Mouse (Mus musculus): ENCODE measurements at regions not wholly inside any gene's neighbourhood (a gene's known extent, or its start where the extent isn't known, plus 50 kb on each side); places are given as distances from the start of the nearest gene placed in this dataset.

GRCm38 (mm10) chr4:142772751-142773455, 439.9 kb downstream of the Prdm2 start:
- ATAC-seq (ENCODE audit: low FRiP score, low read depth) (no peak), DNase-seq (ENCODE audit: low spot score) (no peak)
- Histone ChIP-seq H3K4me3 (replicated peaks; ENCODE audit: low read length) (no peak overlapping the region), H3K9ac (ENCODE audit: low read depth, low read length, severe bottlenecking) (peak overlapping the region; percentile 13; the same call in 1 of the 2 replicates), H3K27me3 (ENCODE audit: control insufficient read depth, insufficient read depth, low read length) (no peaks in the 10 kb centered on the region), H3K4me2 (replicated peaks; ENCODE audit: low read depth, low read length, severe bottlenecking) (no peak overlapping the region), H3K36me3 (ENCODE audit: control insufficient read depth, insufficient read depth, low read length) (no peaks in the 10 kb centered on the region), H3K4me1 (ENCODE audit: control insufficient read depth, insufficient read depth, low read length) (peaks cover 18% of the 10 kb centered on the region), H3K9me3 (ENCODE audit: control insufficient read depth, low read length) (no peaks in the 10 kb centered on the region), H3K27ac (replicated peaks; ENCODE audit: low read depth, low read length) (no peak overlapping the region)
- WGBS, result 15% methylated on average over 16 of the region's 16 CpGs
- no peak for TF ChIP-seq POLR2A (IDR thresholded peaks at IDR 0.05; ENCODE audit: borderline replicate concordance, extremely low read depth, insufficient read depth, insufficient read length)

DNA sequence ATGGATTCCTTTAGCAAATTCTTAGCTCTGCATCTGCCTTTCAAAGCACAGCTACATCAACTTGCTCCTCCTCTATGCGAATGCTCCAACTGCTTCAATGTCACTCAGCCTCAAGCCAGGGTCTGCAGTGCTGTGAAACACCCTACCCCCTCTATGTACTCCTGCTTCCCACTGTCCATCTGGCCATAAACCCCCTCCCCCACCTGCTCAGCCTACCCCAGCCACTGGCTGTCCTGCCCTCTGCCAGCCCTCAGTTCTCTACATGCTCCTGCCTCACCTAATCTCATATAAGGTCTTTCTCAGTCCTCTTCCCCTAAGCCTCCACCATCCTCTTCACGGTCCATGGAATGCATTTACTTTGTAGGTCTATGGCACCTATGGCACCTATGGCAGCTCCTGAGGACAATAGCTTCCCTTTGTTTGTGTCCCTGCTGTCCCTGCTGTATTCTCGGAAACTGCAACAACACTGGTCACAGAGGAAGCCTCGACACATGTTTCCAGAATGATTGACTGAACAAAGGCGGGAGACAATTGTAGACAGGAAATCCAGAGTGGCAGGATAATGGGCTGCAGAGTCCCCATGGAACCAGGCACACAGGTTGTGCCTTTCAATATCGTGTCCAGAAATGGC, 441.2 kb downstream of the Prdm2 start:
- Histone ChIP-seq H3K9me3 (ENCODE audit: control insufficient read depth, low read length) (no peaks in the 10 kb centered on the region), H3K27me3 (ENCODE audit: control insufficient read depth, insufficient read depth, low read length) (no peaks in the 10 kb centered on the region), H3K4me3 (replicated peaks; ENCODE audit: low read length) (no peak overlapping the region), H3K9ac (ENCODE audit: low read depth, low read length, severe bottlenecking) (no peak overlapping the region), H3K4me2 (replicated peaks; ENCODE audit: low read depth, low read length, severe bottlenecking) (no peak overlapping the region), H3K36me3 (ENCODE audit: control insufficient read depth, insufficient read depth, low read length) (no peaks in the 10 kb centered on the region), H3K27ac (replicated peaks; ENCODE audit: low read depth, low read length) (no peak overlapping the region), H3K4me1 (ENCODE audit: control insufficient read depth, insufficient read depth, low read length) (peaks cover 22% of the 10 kb centered on the region)
- no peak for ATAC-seq (ENCODE audit: low FRiP score, low read depth)
- no peak for TF ChIP-seq POLR2A (IDR thresholded peaks at IDR 0.05; ENCODE audit: borderline replicate concordance, extremely low read depth, insufficient read depth, insufficient read length)
- no peak for DNase-seq (ENCODE audit: low spot score)
- WGBS, result 39% methylated on average over 6 of the region's 6 CpGs

DNA sequence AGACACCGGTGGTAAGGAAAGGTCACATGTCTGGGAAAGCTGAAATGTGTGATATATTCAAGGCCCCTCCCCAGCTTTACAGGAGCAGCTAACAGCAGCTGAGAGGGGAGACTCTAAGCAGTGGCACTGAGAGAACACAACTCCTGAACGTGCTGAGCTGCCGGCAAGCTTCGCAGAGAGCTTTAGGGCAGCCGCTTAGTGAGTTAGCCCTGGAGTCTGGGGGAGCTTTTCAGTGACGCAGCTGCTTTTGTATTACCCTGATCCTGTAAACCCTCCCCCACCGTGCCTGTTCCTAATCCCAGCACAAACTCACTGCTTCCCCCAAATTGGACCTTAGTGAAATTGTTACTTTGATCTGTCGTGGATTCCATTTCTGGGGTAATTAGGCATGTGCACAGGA, 442.6 kb downstream of the Prdm2 start:
- H3K4me3 ChIP-seq (replicated peaks; ENCODE audit: low read length), result no peak overlapping the region
- H3K27ac ChIP-seq (replicated peaks; ENCODE audit: low read depth, low read length), result no peak overlapping the region
- H3K36me3 ChIP-seq (ENCODE audit: control insufficient read depth, insufficient read depth, low read length), result no peaks in the 10 kb centered on the region
- H3K4me1 ChIP-seq (ENCODE audit: control insufficient read depth, insufficient read depth, low read length), result peaks cover 22% of the 10 kb centered on the region
- TF ChIP-seq POLR2A (IDR thresholded peaks at IDR 0.05; ENCODE audit: borderline replicate concordance, extremely low read depth, insufficient read depth, insufficient read length), result no peak
- peak; percentile 29 for DNase-seq (ENCODE audit: low spot score)
- 7% methylated on average over 8 of the region's 8 CpGs for WGBS
- H3K27me3 ChIP-seq (ENCODE audit: control insufficient read depth, insufficient read depth, low read length), result no peaks in the 10 kb centered on the region
- ATAC-seq (ENCODE audit: low FRiP score, low read depth), result no peak; the same call in 1 of the 2 replicates
- no peaks in the 10 kb centered on the region for H3K9me3 ChIP-seq (ENCODE audit: control insufficient read depth, low read length)
- no peak overlapping the region for H3K9ac ChIP-seq (ENCODE audit: low read depth, low read length, severe bottlenecking)
- H3K4me2 ChIP-seq (replicated peaks; ENCODE audit: low read depth, low read length, severe bottlenecking), result 0 out of 2 replicates have a peak overlapping the region, but pooled peaks have one; percentile 15

DNA sequence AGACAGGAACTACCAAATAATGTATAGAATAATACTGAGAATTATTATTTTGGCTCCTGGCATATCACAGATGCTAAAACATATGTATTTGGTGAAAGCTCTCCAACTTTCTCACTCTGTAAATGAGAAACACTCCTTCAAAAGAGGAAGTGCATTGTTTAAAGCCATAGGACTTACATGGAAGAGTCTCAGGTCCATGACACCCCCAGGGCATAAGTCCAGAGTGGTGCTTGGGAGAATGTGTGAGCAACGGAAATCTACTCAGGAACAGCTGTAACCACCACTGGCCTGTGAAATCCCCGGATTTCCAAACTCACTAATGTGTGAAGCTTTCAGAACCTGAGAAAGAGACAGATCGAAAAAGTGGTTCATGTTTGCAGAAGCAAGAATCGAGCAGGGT, 445.1 kb downstream of the Prdm2 start:
- ATAC-seq (ENCODE audit: low FRiP score, low read depth) (peak; percentile 77), DNase-seq (ENCODE audit: low spot score) (peak; percentile 60)
- Histone ChIP-seq H3K27me3 (ENCODE audit: control insufficient read depth, insufficient read depth, low read length) (no peaks in the 10 kb centered on the region), H3K4me1 (ENCODE audit: control insufficient read depth, insufficient read depth, low read length) (peaks cover 16% of the 10 kb centered on the region; the same call in 1 of the 2 replicates), H3K4me2 (replicated peaks; ENCODE audit: low read depth, low read length, severe bottlenecking) (no peak overlapping the region), H3K36me3 (ENCODE audit: control insufficient read depth, insufficient read depth, low read length) (no peaks in the 10 kb centered on the region), H3K9ac (ENCODE audit: low read depth, low read length, severe bottlenecking) (no peak overlapping the region), H3K27ac (replicated peaks; ENCODE audit: low read depth, low read length) (0 out of 2 replicates have a peak overlapping the region, but pooled peaks have one; percentile 52), H3K4me3 (replicated peaks; ENCODE audit: low read length) (no peak overlapping the region), H3K9me3 (ENCODE audit: control insufficient read depth, low read length) (no peaks in the 10 kb centered on the region)
- WGBS, result 20% methylated on average over 4 of the region's 4 CpGs
- no peak for TF ChIP-seq POLR2A (IDR thresholded peaks at IDR 0.05; ENCODE audit: borderline replicate concordance, extremely low read depth, insufficient read depth, insufficient read length)

- 80% methylated on average over 8 of the region's 8 CpGs for WGBS
- H3K27ac ChIP-seq (replicated peaks; ENCODE audit: low read depth, low read length), result no peak overlapping the region
- no peak for TF ChIP-seq POLR2A (IDR thresholded peaks at IDR 0.05; ENCODE audit: borderline replicate concordance, extremely low read depth, insufficient read depth, insufficient read length)
- H3K4me1 ChIP-seq (ENCODE audit: control insufficient read depth, insufficient read depth, low read length), result no peaks in the 10 kb centered on the region
- no peak overlapping the region for H3K4me2 ChIP-seq (replicated peaks; ENCODE audit: low read depth, low read length, severe bottlenecking)
- no peak overlapping the region for H3K4me3 ChIP-seq (replicated peaks; ENCODE audit: low read length)
- DNase-seq (ENCODE audit: low spot score) (no peak), ATAC-seq (ENCODE audit: low FRiP score, low read depth) (no peak)
- H3K27me3 ChIP-seq (ENCODE audit: control insufficient read depth, insufficient read depth, low read length), result no peaks in the 10 kb centered on the region
- H3K9me3 ChIP-seq (ENCODE audit: control insufficient read depth, low read length), result no peaks in the 10 kb centered on the region
- H3K36me3 ChIP-seq (ENCODE audit: control insufficient read depth, insufficient read depth, low read length), result no peaks in the 10 kb centered on the region
- H3K9ac ChIP-seq (ENCODE audit: low read depth, low read length, severe bottlenecking), result no peak overlapping the region
Observed at GRCm38 (mm10) chr4:142761577-142761976, 451.2 kb downstream of the Prdm2 start.
